Mouse (Mus musculus) lung, adult 2 months (tissue): Measurements from ENCODE around the gene Usp15.

Experiments
- CTCF ChIP-seq: fragments of 200-500 bp; IDR thresholded peaks from 2 replicates; pipeline ENCODE4 v1.5.1; 2011; ENCODE audit warnings: mild to moderate bottlenecking, low read length, control low read depth; ENCODE audit not compliant: insufficient read depth
- POLR2A ChIP-seq: fragments of 200-500 bp; IDR thresholded peaks from 2 replicates; pipeline ENCODE4 v1.6.1; 2011; ENCODE audit warnings: low read depth, mild to moderate bottlenecking, control low read depth, low read length, borderline replicate concordance; ENCODE audit errors: extremely low read depth

GRCm38 (mm10) chr10:123208336-123208735, 11.5 kb upstream of the Usp15 start:
- TF ChIP-seq POLR2A = no peak
- no peak for TF ChIP-seq CTCF
